Mouse (Mus musculus) bone marrow macrophage, adult 2 months (primary cell): Measurements from ENCODE around the gene Gulp1.

ENCODE experiments used
- CTCF ChIP-seq: IDR thresholded peaks from 2 replicates; pipeline ENCODE4 v1.5.1; 2012; ENCODE audit warnings: low read depth, mild to moderate bottlenecking, low read length, moderate library complexity
- POLR2A ChIP-seq: IDR thresholded peaks from 2 replicates; pipeline ENCODE4 v1.6.1; 2012; ENCODE audit warnings: mild to moderate bottlenecking, low read depth, low read length, borderline replicate concordance

DNA sequence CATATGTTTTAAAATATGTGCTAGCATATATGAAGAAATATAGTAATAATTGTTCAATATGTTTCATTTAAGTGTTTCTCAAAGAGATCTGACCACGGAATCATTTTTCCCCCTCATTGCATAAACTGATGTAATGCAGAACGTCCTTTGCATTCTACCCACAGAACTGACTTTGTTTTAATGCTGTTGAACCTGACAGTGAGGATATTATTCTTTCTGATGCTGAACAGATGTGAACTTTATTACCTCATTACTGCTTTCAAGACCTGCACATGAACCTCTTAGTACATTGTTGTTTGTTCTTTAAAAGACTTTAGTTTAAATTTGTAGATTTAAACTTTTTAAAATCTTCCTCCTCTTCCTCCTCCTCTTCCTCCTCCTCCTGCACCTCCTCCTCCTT lies 67.4 kb downstream of the Gulp1 start:
- no peak for TF ChIP-seq CTCF
- no peak for TF ChIP-seq POLR2A
